Mouse (Mus musculus): ENCODE data around the gene Kcne3.

GRCm38 (mm10) chr7:100190778-100191177 is 14.5 kb downstream of the Kcne3 start:
- no peak for TF ChIP-seq POLR2A (IDR thresholded peaks at IDR 0.05; ENCODE audit: extremely low read depth, insufficient read depth, low read length)
- peak; percentile 70 for TF ChIP-seq CTCF (IDR thresholded peaks at IDR 0.05; ENCODE audit: low read depth, low read length)

Measured in liver, adult 2 months (tissue).